Mouse (Mus musculus) left cerebral cortex, adult 11 months (tissue): Measurements from ENCODE around the gene Lclat1.
A peak's percentile ranks its signal among the peaks of the same experiment; 100 is the strongest.

Experiments
- DNase-seq: peaks from one replicate; pipeline ENCODE4 v3.0.0; 2022; ENCODE audit warnings: low spot score

Gene Lclat1

DNA sequence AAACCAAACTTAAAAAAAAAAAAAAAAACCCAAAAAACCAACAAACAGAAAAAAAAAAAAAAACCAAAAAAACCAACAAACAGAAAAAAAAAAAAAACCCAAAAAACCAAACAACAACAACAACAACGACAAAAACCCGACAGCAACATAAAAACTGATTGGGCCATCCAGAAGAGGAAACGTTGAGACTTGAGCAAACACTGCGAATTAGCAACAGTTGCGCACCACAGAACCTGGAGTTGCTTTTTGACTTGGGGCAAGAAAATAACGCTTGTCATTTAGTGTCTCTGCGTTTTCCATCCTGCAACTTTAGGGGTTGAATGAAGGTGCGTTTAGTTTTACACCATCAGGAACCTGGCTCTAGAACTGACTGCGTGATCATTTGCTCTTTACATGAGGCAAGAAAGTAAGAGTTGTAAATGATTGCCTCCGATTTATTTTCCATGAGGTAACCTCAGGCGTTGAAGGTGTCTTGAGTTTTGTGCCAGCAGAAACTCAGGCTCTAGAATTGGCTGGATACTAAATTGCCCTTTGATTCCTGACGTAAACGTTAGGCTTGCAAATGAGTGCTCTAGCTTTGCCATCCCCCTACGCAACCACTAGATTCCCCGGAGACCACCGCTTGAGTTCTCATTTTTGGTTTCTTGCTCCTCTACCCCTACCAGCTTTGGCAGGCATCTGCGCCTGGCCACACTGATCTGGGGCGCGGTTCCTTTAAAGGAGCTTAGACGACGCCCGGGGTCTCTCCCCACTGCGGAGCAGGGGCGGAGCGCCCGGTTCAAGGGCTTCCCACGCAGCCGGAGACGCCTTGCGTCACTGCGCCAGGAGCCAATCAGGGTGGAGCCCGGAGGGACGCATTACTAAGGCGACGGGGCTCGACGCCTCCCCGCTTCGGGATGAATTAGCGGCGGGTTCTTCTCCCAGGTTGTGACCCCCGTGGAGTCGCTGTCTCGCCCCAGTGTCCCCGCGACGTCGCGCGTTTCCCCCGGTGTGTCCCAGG is at the start of gene Lclat1:
Gene Lclat1, plus strand, starts transcription at position 828 of the 1,000 bp plus-strand sequence.
- peak; percentile 92 for DNase-seq

DNA sequence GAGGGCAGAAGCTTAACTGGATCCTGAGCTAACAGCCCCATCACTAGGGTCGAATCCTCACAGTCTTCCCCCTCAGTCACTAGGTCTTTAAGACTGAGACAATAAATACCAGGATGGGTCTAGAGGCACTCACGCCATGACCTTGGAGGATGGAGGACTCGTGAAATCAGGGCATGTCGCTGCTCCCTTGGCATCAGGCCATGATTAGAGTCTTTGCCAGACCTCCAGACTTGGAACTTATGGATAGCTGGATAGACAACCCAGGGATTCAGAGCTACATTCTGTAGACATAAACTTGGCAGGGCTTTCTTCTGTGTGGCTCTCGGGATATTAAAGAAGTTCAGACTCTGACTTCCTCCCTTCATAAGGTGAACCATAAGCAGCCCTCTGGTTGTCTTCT is 49.5 kb upstream of the Lclat1 start:
- no peak for DNase-seq

- DNase-seq = no peak
These were observed 47.4 kb upstream of the Lclat1 start for GRCm38 (mm10) chr17:73060224-73060896.

GRCm38 (mm10) chr17:73060897-73061252 is 46.9 kb upstream of the Lclat1 start:
- no peak for DNase-seq

DNA sequence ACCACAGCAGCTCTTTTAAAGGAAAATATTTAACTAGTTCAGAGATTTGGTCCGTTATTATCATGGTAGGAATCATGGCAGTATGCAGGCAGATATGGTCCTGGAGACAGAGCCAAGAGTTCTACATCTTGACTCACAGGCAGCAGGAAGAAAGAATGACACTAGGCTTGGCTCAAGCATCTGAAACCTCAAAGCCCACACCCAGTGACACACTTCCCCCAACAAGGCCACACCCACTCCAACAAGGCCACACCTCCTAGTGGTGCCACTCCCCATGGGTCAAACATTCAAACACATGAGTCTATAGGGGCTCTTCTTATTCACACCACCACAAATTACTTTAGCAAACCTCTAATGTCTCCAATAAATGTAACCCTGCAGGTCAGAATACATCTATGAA is 45.1 kb upstream of the Lclat1 start:
- DNase-seq = no peak

DNA sequence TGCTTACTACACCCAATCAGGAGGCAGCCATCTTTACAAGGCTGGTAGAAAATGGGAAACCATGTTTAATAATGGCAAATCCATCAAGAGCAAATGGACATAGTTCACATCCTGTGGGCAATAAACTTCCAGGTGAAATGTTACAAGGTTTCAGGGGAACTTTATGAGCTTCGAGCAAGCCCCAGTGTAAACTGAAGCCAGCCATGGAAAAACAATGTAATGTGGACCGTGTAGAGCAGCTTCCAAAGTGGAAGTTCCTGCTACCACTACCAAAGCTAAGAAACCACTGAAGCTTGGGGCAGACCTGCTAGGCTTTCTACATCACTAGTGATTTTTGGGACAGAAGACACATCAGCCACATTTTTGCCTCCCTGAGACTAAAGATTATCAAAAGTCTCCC is 44.5 kb upstream of the Lclat1 start:
- no peak for DNase-seq

GRCm38 (mm10) chr17:73063781-73064180 is 44.0 kb upstream of the Lclat1 start:
- DNase-seq = no peak

GRCm38 (mm10) chr17:73066387-73067169 is 41.2 kb upstream of the Lclat1 start:
- no peak for DNase-seq

- no peak for DNase-seq
These were observed 40.4 kb upstream of the Lclat1 start for GRCm38 (mm10) chr17:73067423-73067822.

- DNase-seq = no peak
These were observed 39.3 kb upstream of the Lclat1 start for GRCm38 (mm10) chr17:73068321-73068992.

GRCm38 (mm10) chr17:73070466-73070865 is 37.3 kb upstream of the Lclat1 start:
- no peak for DNase-seq

GRCm38 (mm10) chr17:73071725-73072263 is 36.0 kb upstream of the Lclat1 start:
- DNase-seq = no peak

- DNase-seq = no peak
These were observed 35.5 kb upstream of the Lclat1 start for GRCm38 (mm10) chr17:73072286-73072685.

- DNase-seq = no peak
These were observed 33.2 kb upstream of the Lclat1 start for GRCm38 (mm10) chr17:73074631-73075030.

DNA sequence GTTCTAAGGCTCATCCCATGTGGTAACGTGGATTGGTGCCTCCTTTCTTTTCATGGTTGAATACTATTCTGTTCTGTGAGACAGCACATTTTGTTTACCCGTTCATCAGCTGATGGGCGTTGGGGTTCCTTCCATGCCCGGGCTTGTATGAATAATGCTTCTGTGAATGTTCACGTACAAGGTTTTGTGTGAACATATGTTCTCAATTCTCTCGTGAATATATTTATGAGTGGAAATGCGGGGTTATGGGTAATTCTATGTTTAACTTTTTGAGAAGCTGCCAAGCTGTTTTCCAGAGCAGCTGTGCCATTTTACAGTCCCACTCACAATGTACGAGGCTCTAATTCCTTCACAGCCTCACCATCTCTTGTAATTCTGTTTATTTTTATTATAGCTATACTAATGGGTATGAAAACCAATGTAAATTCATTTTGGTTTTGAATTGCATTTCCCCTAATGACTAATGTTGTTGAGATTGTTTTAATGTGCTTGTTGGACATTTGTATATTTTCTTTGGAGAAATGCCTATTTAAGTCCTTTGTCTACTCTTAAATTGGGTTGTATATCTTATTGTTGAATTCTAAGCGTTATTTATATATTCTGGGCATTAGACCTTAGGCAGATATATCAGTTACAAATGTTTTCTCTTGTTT is 32.4 kb upstream of the Lclat1 start:
- peak; percentile 49 for DNase-seq

- DNase-seq = no peak
These were observed 30.1 kb upstream of the Lclat1 start for GRCm38 (mm10) chr17:73077638-73078037.

GRCm38 (mm10) chr17:73081360-73082133 is 26.2 kb upstream of the Lclat1 start:
- DNase-seq = no peak

DNA sequence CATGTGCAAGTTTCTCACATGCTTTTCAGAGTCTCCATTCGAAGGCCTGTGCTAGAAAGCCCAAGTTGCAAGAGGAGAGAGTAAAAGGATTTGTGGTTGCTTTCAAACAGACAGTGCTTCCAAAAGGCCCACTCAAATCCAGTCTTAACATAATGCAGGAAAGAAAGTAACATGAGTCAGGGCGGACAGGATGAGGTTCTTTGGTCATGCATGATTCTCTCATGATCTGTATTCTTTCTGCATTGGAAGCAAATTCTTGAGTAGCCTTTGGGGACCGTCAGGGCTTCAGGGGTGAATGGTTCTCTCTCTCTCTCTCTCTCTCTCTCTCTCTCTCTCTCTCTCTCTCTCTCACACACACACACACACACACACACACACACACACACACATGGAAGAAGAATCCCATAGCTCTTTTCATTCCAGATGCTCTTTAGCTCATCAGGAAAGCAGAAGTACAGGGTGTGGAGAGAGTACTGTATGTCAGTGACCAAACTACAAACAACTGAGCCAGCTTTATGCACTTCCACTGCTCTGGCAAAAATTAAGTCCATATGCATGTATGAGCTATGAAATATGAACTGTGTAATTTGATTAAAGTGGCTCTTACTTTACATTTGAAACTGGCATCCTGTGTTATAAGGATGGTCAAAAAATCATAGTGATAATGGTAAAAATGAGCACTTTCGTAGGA is 25.1 kb upstream of the Lclat1 start:
- DNase-seq = no peak

DNA sequence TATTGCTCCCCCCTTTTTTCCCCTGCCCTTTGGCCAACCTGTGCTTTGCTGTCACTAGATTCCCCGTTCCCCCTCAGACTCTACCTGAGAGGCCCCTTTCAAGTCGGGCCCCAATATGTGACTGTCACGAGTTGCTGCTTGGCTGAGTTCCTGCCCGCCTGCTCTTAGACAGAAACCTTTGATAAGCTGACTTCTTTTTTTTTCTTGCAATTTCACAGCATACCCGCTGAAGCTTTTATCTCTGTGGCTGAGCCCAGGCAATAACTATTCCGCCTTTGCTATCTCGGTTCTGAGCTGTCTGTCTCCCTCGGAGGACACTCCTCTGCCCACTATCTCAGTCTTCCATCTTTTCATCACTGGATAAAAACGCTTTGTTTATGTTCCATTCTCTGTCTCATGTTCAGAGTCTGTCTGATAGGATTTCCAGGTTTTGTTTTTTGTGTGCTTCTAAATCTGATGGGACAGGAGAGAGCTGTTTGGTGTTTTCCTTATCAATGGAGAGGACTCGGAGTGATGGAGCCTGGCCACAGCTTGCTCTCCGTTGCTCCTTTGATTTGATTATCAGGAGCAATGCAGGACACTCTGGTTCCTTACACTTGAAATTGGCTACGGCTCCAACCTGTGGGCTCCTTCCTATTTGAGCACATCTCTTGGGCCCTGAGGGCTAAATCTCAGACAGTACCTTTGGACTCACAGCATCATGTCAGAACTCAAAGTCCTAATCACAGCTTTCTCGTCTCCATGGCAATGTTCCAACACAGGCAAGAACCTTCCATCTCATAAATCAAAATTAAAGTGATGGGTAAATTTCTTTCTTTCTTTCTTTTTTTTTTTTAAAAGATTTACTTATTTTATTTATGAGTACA is 20.5 kb upstream of the Lclat1 start:
- no peak for DNase-seq
